Mouse (Mus musculus) retina, adult 2 months (tissue): ENCODE data around the gene Tbc1d21.
A peak's percentile ranks its signal among the peaks of the same experiment; 100 is the strongest.

Source experiments
- DNase-seq: peaks from one replicate; pipeline ENCODE4 v3.0.0-alpha.2; 2012; ENCODE audit warnings: low read depth, low spot score

Gene Tbc1d21

DNA sequence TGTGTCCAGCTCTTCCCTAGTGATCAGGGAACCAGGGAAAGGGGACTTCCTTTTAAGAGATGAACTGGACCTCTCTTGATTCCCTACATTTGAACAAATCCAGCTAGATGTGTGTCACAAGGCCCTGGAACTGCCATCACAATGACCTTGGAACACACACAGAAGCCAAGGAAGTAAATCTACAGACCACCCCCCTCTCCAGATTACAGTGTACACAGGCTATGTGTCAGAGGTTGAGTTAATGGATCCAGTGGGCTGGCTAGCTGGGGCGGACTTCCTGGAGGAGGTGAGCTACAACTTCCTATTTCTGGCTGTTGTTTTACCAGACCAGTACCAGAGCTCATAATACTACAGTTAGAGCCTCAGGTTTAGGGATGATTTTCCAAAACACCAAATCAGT, at the start of gene Tbc1d21:
Gene Tbc1d21 (minus strand): TSS at position 101 of the 400 bp plus-strand sequence.
- DNase-seq = no peak

DNA sequence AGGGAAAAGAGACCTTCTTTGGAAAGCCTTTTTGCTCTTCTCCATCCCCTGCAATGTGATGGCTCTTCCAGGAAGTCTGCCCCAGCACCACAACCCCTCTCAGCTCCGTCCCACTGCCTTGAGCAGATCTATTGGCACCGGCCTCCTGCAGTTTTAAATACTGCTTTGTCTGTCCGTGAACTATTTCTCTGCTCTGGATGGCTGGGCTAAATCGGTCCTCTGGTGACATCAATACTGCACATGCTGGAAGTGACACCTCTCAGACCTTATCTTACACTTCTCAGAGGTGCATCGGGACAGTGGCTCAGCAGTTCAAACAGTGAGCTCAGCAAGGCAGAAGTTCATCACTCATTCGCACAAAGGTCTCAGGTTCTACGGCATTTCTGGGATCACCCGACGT, 41.3 kb upstream of the Tbc1d21 start:
- no peak for DNase-seq

DNA sequence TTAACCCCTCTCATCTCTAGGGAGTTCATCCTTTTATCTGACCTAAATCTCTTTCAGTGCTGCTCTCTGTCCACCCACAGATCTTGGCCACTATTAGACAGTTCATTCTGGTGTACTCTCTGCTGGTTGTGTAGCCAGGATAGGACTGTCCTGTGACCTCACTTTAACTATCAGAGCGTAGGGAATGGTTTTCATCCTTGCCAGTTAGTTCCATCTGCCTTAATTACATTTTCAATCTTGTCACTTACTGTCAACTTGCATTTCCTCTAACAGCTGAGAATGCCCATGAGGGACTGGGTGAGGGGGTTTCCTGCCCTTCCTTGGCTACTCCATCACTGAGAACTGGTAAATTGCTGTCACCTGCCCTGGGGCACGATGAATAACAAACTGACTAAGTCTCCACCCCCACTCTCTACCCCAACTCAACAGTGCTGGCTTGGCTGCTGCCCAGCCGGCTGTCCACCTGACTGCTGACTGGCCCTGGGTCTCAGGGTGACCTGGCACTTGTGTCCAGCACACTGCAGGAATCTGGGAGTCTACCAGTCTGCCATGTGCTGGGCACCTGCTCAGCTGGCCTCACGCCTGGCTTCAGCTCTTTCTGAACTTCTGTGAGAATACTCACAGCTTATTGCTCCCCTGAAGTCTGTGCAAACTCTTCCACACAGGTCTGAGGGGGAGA, 39.9 kb upstream of the Tbc1d21 start:
- DNase-seq = no peak

DNA sequence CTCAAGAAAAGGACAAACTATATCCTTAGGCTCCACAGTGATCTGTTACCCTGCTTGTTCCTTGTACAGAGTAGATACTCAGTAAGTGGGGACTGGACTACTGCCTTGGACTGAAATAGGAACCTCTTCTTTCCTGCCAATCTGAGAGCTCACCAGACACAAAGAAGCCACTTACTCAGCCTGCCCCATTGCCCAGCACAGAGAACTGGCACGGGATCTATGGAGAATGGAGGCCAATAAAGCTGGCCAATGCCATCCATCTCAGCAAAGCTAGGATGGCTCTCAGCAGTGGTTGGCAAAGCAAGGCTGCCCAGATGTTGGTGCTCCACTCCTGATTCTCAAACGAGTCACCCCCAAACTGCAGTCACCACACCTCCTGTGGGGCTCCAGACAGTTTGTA, 39.0 kb upstream of the Tbc1d21 start:
- no peak for DNase-seq

DNA sequence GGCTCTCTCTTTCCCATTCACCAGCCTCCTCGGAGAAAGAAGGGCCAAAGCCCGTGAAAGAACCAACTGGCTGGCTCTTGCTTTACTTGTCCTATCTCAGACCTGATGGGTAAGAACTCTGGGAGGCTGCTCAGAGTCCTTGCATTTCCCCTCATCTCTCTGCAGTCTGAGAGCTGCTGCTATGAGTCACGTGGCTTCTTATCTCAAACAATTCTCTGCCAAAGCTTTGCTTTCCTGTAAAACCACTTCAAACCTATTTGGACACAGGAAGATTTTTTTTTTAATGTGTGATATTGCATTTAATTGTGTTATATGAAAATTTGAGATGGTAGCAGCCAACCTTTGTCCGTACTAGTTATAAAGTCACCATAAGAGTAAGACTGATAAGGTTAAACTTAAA, 34.2 kb upstream of the Tbc1d21 start:
- DNase-seq = no peak

DNA sequence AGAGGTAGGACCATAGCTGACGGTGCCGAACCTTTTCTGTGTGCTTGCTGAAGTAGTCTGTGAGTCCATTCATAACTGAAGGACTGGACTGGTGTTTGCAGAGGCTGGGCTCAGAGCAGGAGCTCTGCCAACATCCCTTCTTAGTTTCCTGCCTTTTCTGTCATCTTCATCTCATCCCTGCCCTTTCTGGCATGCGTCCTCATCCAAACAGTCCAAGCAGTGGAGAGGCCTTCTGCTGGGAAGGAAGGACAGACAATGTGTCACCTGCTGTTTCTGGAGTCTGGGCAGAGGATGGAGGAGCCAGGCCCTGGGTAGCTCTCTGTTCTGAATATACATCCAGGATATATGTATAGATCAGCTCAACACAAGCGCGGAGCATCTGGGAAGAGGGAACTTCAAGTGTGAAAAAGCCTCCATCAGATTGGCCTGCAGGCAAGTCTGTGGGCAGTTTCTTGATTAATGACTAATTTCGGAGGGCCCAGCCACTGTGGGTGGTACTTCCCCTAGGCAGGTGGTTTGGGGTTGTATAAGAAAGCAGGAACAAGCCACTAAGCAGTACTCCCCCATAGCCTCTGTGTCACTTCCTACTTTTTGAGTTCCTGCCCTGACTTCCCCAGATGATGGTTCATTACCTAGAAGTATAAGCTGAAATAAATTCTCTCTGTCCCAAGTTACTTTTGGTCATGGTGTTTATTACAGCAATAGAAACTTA, 31.3 kb upstream of the Tbc1d21 start:
- no peak for DNase-seq

DNA sequence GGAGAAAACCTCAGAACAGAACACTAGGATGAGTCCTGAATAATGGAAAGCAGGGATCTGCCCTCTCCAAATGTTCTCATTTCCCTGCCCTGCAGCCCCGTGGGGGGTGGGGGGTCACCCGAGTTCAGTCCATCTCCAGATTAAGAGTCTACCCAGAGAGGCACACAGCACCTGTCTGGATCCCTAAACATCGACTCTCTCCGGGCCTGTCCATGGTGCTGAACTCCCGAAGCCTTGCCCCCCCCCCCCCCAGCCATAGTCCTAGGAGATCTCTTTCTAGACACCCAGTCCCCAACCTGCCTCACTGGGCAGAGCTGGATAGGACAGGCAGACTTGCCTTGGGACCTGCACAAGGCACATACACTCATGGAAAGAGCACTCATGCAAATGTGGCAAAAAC, 29.4 kb upstream of the Tbc1d21 start:
- no peak for DNase-seq

DNA sequence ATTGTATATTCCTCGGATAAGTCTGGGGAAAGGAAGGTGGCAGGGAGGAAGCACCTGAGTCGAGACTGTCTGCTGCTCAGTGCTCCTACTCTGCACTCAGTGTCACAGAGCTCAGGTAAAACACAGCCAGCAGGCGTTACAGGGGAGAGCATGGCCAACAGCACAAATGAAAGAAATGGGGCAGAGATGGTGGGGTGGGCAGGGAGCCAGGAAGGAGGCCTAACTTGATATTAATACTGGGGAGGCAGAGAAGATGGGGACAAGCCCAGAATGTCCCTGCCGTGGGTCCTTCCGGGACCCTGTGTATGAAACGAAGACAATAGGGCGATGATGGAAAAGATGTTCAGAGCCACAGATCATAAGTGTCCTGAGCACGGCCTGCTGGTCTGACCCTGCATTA, 24.4 kb upstream of the Tbc1d21 start:
- no peak for DNase-seq

DNA sequence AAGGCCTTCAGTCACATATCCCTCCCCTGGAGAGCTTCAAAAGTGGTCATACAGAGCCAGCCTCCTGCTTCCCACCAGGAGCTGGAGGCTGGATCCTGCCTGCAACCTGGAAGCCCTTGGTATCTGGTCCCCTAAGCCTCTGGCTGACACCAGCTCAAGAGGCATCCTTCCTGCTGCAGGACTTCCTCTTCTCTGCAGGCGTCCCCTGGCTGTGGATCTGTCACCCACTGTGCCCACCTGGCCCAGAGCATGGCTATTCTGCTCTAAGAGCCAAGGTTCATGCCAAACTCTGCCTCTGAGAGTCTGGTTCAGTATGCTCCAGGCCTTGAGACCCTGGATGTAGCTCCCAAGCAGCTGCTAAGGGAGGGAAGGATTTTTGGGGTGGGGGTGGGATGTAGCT, 23.6 kb upstream of the Tbc1d21 start:
- DNase-seq = no peak

DNA sequence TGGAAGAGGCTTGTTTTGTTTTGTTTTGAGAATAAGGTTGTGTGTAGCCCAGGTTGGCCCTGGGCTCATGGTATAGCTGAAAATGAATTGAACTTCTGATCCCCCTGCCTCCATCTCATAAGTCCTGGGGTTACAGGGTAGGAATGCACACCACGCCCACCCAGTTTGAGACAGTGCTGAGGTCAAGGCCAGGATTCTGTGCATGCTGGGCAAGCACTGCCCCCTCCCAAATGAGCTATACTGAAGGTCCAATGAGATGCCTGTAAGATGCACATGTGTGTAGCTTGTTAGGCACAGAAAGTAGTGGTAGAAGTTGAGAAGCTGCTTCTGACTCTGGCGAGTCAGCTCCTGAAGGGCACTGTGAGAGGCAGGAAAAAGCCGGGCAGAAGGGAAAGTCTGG, 18.1 kb upstream of the Tbc1d21 start:
- DNase-seq = no peak

DNA sequence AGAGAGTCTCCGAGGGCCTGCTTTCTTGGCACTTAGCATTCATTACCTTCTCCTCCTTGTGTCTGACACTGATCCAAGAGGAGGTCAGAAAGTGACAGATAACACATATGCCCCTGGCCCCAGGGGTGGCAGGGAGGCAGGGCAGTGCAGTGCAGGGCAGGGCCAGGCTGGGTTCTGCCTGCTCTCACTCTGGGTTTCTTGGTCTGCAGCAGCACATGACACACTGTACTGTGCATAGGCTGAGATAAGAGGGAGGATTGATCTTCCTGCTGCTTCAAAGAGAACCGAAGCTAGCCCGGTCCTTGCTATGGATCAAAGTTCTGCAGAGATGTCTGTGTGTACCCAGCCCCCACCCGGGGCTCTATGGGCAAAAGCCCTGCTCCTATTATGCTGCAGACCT, 8.6 kb upstream of the Tbc1d21 start:
- DNase-seq = no peak

DNA sequence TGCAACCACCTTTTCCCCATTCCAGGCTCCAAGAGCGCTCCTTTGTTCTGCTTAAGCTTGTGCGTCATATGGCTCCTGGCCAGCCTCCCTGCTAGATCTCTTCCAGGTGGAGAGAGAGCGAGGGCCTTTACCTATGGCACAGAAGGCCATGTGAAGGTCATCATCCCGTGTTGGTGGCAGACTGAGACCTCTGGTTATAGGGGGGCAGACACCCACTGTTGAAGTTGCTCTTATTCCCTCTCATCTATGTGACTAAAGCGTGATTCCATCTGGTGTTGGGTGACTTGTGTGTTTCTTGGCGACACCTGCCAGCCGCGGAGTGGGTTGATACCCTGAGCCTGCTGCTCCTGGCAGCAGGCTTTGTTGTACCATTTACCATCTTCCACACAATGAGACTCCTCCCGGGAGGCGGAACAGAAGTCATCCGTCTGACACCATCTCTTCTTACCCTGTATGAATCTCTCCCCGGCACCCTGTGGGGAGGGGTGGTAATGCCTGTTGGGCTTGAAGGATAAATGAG, 3.7 kb upstream of the Tbc1d21 start:
- no peak for DNase-seq

DNA sequence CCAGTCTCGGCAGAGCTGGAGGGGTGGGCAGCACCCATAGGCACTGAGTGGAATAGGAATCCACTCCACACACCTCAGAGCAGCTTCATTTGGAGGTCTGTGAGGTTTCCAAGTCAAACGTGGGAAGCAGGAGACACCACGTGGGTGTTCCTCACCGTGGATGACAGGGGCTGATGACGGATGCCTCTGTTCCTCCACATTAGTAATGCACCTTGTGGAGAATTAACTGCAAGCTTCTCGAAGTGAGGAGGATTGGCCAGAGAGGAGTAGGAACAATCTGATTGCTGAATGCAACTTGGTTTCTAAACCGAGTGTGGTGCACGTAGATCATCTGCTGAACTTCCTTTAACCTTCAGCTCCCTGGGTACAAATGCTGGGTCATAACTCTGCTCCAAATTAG, 1.7 kb upstream of the Tbc1d21 start:
- DNase-seq = no peak

DNA sequence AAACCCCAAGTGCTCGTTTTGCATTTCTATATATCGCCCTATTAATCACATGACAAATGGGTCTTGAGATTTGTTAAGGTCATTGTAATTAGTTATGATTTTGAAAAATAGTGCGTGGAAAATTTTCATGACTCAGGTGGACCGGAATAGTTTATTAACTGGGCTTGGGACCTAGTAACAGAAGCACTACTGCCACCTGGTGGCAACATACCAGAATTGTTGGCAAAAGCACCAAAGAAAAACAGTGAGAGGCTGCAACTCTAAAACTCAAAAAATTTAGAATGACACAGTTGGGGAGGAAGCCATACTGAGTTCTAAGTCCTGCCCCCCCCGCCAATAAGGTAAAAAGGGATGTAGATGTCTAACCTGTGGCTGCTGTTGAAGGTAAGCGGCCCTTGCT, 611 bp downstream of the Tbc1d21 start:
- DNase-seq = peak; percentile 40

DNA sequence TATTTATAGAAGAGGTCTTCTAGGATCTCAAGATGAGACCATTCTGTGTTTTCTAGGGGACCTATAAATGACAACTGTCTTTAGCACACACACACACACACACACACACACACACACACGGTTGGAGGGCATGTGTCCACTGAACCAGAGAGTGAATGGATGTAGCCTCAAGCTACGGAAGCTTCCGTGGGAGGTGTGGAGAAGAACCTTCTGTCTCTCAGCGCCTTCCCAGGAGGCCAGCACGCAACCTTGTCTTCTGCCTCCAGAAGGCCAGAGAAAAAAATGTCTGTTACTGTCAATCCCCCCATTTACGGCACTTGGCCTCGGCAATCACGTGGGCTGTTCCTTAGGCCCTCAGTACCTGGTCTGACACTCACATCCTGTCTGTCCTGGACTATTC, 5.9 kb downstream of the Tbc1d21 start:
- DNase-seq = no peak

DNA sequence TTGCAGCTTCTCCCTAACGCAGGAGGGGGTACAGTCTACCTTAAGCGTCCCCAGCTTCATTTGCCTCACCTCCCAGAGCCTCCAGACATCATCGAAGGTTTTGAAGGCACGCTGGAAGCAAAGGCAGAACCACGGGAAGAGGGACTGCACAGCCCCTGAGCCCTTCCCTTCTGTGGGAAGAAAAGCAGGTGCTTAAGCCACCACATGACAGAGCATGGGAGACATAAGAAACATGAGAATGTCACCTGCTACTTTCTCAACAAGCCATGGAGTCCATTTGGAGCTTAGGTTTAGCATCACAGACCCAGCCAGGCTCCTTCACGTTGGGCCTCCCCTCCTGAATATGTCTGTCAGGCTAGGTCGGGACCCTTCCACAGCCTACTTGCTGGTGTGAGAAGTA, 8.3 kb downstream of the Tbc1d21 start:
- DNase-seq = no peak

DNA sequence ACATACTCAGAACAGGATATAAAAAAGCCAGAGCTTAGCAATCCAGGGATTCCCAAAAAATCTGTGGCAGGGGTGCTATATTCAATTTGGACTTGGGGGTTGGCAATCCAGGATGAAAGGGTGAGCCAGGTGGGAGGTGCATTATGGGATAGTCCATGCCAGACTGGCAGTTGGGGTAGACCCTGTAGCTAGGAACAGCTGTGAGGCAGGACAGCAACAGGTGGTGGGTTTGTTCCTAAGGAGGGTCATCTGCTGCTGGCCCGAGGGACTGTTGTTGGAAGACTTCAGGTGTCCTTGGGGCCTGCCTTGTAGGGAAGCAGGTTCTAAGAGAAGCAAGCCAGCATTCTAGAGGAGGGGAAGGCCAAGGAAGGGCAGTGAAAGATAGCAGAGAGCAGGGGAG, 8.9 kb downstream of the Tbc1d21 start:
- no peak for DNase-seq

DNA sequence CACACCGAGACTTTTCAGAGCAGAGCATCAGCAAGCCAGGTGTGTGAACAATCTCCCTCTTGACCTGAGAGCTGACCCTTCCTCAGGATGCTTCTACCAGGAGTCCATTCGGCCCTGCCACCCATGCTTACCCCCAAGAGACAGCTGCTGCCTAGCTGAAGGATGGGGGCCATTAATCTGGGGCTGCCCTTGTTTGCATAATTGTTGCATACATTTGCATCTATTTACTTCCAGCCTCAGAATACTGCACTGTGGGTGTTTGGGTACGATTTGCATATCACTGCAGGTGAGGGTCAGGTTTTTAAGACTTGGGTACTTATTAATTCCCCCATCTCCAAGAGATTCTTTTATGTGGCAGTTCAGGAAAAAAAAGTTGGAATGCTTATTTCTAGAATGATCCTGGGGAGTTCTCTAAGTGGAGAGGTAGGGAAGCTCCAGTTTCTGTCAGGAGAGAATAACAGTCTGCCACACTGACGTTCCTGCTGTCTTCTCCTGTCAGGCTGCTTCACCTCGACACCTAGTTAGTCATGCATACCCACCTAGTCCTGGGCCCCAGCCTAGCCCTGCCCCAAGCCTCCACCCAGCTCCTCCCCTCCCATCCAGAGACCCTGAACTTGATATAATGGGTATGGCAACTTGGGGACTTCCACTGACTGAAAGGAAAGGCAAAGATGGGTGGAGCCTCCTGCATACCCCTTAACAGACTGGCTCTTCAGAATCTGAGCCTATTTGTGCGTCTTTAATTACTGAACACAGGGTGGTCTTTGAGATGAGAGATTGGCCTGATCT, 14.8 kb downstream of the Tbc1d21 start:
- no peak for DNase-seq

DNA sequence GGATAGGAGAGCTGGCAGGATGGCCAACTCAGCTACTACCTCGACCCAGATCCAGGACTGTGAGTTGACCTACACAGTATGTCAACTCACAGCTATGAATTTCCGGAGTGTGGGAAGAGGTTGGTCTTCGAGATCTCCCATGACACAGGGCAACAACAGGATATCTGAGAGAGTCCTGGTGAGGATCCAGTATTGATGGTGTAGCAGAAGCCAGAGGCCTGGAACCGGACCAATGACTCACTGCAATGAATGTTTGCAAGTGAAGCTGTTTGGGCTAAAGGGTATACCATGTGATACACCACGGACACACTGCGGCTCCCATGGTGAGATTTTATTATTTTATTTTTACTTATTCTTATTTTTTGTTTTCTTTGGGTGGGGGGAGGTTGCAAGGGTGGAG, 15.6 kb downstream of the Tbc1d21 start:
- DNase-seq = no peak

DNA sequence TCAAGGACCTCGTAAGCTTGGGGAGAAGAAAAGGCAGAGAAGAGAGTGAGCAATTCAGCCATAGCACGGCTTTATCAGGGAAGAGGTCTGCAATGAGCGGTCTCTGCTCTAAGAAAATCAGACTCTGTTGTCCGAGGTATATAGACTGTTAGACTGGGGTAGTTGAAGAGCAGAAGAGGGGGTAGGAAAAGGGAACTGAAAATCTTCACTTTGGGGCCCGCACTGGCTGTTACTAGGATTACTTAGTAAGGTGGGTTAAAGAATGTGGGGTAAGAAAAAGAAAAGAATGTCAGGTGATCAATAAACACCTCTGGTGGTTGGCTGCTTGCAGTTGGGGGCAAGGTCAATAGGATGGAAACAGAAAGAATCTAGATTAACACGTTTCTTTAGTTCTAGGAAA, 17.0 kb downstream of the Tbc1d21 start:
- no peak for DNase-seq

DNA sequence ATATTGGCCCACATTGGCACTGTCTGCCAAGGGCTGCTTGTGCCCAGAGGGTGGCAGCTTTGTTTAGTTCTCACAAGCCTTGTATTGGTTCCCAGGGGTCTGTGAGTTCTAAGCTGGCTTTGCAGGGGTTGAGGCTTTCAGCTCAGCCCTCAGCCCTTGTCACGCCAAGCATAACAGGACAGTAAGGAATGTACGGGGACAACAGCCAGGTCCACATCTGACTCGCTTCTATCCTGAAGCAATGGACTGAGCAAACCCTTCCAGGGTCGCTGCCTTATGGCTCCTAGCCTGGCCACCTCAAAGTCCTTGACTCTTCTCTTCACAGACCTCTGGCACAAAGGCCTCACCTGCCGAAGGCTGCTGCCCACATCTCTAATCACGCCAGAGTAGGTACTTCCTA, 22.5 kb downstream of the Tbc1d21 start:
- DNase-seq = no peak

DNA sequence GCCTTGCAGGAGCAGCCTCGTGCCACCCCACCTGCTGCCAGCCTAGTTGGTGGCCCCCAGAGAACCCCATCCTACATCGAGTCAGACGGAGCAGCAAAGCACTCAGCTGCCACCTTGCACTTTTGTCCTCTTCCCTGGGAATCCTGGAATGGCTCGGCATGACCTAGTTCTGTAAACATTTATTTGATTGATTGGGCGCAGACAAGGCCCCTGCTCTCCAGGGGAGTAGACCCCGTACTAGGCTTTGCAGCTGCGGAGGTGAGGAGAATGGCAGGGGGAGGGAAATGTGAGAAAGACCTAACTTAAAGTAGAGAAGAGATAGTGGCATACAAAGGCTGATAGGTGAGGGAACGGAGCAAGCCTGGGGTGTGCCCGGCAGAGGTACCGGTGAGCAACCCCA, 23.8 kb downstream of the Tbc1d21 start:
- no peak for DNase-seq

DNA sequence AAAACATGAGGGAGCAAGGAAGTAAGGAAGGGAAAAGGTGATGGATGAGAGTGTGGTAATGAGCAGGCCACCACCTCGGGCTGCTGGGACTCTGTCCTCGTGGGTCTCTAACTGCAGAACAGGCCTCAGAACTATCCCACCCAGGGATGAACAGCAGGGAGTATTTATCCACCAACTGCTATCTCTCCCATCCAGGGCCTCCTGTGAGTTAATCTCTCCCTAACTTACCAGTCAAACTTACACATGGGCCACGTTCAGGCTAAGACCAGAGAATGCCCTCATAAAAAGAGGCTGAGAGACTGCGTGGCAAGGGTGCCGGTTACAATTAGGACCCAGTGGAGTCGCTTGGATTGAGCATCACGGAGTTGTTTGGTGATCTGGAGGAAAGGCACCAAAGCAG, 24.3 kb downstream of the Tbc1d21 start:
- no peak for DNase-seq
